Mouse (Mus musculus): ENCODE data around the gene H1foo.

H1foo gene

DNA sequence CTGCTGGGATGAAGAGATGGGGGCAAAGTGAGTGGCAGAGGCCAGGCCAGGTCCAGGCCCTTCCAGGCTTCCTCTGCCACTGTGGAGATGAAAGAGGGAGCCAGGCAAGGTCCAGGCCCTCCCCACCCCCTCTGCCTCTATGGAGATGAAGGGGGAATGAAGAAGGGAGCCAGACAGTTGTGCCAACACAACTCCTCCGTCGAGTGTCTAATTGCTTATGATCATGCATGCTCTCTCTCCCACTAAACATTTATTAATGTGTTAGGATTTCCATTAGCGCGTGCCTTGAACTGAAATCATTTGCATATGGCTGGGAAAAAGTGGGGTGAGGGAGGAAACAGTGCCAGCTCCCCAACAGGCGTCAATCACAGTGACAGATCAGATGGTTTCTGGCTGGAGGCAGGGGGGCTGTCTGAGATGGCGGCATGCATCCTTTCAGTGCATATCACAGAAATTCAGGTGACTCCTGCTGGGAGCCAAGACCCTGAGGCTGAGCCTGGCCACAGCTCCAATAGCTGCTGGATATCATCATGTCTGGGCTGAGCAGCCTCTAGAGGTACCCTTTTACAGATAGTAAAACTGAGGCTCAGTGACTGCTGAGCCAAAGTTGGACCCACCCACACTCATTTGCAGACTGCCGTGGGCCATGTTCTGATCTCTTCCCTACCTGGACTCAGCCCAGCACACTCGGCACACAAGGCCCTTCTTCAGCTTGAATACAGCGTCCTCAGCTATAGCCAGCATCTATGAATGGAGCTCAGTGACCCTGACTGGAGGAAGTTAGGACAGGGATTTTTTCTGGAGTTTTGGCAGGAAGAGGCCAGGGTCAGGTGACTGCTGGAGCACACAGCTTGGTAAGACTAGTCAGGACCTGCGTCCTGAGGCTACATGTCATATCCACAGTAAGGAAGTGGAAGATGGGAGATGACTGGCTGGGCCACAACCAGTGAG, 17.2 kb upstream of the H1foo start:
- DNase-seq (ENCODE audit: low spot score in 2 of 2), result no peak

- DNase-seq (ENCODE audit: low spot score in 2 of 2), result no peak
These were observed 14.7 kb upstream of the H1foo start for GRCm38 (mm10) chr6:115930018-115930417.

GRCm38 (mm10) chr6:115931639-115932038, 13.1 kb upstream of the H1foo start, which contains the start of gene Rho:
Rho (plus strand) TSS chr6:115931748.
- DNase-seq (ENCODE audit: low spot score in 2 of 2), result no peak

- DNase-seq (ENCODE audit: low spot score in 2 of 2), result no peak
These were observed 12.3 kb upstream of the H1foo start for GRCm38 (mm10) chr6:115932391-115932790.

DNA sequence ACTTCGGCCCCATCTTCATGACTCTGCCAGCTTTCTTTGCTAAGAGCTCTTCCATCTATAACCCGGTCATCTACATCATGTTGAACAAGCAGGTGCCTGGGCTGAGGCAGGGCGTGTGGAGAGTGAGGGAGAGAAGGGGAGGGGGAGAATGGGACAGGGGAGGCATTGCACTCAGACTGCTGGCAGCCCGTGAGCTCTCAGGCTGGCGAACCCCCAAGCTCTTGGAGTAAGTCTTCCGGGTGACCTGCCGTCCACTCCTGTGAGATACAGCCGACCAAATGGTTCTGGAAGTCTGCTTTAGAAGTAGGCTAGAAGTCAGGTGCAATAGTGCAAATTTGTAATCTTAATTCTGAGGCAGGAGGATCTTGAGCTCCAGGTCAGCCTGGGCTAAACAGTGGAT, 9.2 kb upstream of the H1foo start:
- no peak for DNase-seq (ENCODE audit: low spot score in 2 of 2)

GRCm38 (mm10) chr6:115938011-115938410, 6.7 kb upstream of the H1foo start:
- DNase-seq (ENCODE audit: low spot score in 2 of 2), result no peak

- DNase-seq (ENCODE audit: low spot score in 2 of 2), result no peak
These were observed 5.9 kb upstream of the H1foo start for GRCm38 (mm10) chr6:115938798-115939197.

GRCm38 (mm10) chr6:115940603-115941002, 4.1 kb upstream of the H1foo start:
- DNase-seq (ENCODE audit: low spot score in 2 of 2), result no peak

GRCm38 (mm10) chr6:115941128-115941527, 3.6 kb upstream of the H1foo start:
- DNase-seq (ENCODE audit: low spot score in 2 of 2), result no peak

DNA sequence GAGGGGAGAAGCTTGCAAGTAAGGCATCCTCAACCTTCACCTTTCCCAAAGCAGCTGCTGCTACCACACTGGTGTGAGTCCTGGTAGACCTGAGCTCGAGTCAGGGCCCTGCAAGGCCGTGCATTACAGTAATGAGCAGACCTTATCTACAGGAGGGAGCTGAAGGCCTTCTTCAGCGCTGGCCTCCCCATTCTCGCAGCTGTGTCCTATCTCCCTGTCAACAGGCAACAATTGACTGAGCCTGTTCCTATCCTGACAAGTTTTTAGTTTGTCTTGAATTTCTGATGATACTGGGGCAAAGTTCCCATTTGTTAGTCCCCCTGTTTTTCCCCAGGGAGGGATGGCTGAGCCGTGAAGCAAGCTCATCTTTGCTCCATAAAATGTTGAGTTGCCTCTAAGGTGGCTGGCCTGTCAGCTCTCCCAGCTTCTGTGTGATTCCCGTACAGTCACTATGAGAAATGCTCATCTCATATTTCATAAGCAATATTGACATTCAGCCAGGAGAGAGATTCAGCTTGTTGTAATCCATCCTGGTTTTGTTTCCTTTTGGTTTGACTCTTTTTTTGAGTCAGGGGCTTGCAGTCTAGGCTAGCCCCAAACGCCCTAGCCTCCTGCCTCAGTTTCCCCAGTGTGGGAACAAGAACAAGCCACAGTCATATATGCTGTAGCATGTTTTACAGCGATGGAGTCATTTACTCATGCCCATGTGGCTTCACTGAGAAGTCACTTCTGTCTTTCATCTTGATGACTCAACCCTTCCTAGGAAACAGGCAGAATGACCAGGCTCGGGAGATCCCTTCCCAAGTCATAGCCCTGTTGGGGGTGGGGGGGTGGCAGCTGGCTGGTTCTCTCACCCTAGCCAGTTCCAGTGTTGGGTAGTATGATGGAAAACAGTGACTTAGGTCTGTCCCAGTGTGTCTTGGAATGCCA, 975 bp upstream of the H1foo start:
- no peak for DNase-seq (ENCODE audit: low spot score in 2 of 2)

- DNase-seq (ENCODE audit: low spot score in 2 of 2), result no peak
These were observed 895 bp downstream of the H1foo start for GRCm38 (mm10) chr6:115945633-115946032.

- DNase-seq (ENCODE audit: low spot score in 2 of 2), result no peak
These were observed 1.7 kb downstream of the H1foo start for GRCm38 (mm10) chr6:115946389-115946788.

DNA sequence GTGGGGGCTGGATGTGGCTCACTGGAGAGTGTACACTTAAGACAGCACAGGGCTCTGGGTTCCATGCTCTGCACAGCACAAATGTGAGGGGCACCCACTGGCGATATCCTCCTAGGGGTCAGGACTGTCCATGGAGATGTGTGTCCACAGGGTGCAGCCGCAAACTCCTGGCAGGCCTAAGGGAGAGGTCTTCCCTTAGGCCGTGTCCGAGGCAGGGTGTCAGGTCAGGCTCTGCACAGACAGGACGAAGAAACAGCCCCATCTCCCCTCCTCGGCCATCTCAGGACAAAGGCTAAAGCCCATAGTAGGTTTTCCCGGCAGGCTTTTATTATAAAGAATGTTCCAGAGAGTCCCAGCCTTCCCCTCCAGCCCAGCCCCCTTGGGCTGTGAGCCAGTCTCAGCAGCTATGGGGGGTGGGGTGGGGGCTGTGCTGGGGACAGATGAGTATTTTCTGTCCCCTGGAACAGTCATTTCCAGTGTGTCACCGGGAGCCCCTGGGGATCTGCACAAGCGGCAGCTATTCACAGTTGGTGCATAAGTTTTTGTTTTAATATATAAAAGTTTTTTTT, 9.9 kb downstream of the H1foo start:
- DNase-seq (ENCODE audit: low spot score in 2 of 2), result no peak

- no peak for DNase-seq (ENCODE audit: low spot score in 2 of 2)
These were observed 10.4 kb downstream of the H1foo start for GRCm38 (mm10) chr6:115955169-115955568.

- no peak for DNase-seq (ENCODE audit: low spot score in 2 of 2)
These were observed 10.9 kb downstream of the H1foo start for GRCm38 (mm10) chr6:115955664-115956063.

DNA sequence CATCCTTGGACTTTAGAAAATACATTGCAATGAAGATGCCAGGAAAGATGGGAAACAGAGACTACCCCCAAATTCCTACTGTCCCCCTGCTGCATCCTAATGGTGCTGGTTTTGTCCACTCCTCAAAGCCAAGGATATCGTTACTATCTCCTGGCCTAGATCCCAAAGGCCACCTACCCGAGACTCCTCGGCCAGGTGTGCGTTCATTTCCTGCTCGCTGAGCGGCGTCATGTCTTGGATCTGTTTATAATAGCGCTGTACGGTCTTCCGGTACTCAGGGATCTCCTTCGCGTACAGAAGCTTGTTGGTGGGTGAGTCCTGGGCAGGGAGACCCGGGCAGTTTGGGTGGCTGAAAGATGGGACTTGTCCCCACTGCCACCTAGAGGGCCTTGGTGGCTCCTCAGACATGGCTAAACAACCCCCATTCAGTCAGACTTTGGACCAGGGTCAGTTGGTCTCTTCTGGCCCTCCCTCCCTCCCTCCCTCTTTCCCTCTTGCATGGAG, 11.7 kb downstream of the H1foo start:
- DNase-seq (ENCODE audit: low spot score in 2 of 2), result no peak

- DNase-seq (ENCODE audit: low spot score in 2 of 2), result no peak
These were observed 12.3 kb downstream of the H1foo start for GRCm38 (mm10) chr6:115956922-115957601.

- no peak for DNase-seq (ENCODE audit: low spot score in 2 of 2)
These were observed 12.9 kb downstream of the H1foo start for GRCm38 (mm10) chr6:115957681-115958080.

- no peak for DNase-seq (ENCODE audit: low spot score in 2 of 2)
These were observed 13.7 kb downstream of the H1foo start for GRCm38 (mm10) chr6:115958445-115958844.

DNA sequence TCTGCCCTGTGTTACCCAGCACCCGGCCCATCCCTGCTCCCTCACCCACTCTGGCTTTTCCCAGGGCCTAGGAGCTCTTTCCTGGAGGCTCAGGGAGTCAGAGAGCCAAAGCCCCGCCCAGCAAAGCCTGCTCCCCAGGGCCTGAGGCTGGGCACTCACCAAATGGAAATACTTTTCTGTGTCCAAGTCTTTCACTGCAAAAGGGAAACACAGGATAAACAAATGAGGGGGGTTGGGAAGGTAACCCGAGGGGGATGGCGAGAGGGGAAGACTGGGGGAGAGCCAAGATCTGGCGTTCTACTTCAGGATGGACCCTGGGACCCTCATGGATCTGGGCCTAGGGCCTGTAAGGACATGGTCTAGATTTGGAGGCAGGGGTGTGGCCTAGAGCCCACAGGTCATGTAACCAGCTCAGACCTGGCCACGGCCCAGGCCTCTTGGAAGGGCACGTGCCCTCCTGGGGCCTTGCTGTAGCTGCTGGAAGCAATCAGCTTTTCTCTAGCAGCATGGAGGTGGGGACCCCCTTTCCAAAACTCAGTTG, 14.5 kb downstream of the H1foo start:
- DNase-seq (ENCODE audit: low spot score in 2 of 2), result no peak

- no peak for DNase-seq (ENCODE audit: low spot score in 2 of 2)
These were observed 15.6 kb downstream of the H1foo start for GRCm38 (mm10) chr6:115960322-115960721.

Data from frontal cortex, postnatal 10 days (tissue).